Mouse (Mus musculus): ENCODE measurements around the gene Rbm19.

The Rbm19 gene

DNA sequence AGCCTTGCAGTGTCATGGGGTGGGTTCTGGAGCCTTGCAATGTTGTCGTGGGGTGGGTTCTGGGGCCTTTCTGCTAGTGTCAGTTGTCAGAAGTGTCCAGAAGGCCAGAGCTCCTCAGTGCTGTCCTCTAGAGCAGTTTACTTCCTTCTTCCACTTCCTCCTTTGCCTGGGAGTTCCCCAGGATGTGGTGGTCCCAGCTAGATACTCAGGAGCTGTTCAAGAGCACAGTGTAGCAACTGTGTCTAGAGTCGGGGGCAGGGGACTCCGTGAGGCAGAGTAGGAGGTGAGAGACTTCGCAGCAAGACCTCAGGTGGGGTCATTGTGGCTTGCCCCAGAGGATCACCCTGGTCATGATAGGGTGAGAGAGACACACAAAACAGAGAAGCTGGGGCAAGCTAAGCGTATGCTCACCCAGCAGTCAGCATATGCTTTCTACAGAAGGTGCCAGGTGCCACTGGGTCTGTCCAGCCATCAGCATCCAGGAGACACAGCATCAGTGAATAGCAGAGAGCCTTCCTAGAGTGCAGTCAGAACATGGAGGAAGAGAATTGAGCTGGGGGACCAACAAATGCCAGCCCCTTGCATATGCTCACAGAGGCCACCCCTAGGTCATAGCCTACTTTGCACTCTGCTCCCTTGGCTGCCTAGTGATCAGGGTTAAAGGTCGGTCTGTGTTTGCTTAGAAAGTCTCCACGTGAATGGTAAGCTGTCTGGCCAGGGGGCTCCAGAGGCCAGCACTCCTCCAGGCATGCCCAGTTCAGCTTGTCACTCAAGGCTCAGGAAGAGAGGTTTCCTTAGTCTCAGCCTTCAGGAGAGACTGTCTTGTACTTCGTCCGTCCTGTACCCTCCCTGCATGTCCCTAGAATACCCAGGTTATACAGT is 49.0 kb downstream of the Rbm19 start:
- ATAC-seq (ENCODE audit: low TSS enrichment), result no peak

DNA sequence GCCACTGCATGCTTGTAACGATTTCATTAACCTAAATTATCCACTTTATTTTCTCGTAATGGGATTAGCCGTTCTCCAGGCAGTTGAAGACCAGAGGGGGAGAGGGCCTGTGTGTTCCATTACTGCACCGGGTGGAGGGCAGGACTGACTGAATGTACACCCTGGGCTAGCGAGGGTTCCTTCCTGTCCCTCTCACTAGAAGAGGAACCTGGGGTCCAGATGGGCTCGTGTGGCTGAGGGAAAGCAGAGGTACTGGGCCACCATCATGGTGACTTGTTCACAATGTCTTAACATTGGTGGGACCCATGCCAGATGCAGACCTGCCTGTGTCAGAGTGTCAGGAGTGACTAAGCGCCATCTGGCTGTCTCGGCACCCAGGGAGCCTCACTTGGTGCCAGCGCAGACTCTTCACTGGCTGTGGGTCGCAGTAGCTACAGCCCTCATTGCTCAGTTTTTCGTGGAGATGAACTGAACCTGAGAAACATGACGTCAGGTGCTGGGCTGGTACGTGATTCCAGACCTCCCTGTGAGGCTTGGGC is 51.6 kb downstream of the Rbm19 start:
- ATAC-seq (ENCODE audit: low TSS enrichment), result no peak

DNA sequence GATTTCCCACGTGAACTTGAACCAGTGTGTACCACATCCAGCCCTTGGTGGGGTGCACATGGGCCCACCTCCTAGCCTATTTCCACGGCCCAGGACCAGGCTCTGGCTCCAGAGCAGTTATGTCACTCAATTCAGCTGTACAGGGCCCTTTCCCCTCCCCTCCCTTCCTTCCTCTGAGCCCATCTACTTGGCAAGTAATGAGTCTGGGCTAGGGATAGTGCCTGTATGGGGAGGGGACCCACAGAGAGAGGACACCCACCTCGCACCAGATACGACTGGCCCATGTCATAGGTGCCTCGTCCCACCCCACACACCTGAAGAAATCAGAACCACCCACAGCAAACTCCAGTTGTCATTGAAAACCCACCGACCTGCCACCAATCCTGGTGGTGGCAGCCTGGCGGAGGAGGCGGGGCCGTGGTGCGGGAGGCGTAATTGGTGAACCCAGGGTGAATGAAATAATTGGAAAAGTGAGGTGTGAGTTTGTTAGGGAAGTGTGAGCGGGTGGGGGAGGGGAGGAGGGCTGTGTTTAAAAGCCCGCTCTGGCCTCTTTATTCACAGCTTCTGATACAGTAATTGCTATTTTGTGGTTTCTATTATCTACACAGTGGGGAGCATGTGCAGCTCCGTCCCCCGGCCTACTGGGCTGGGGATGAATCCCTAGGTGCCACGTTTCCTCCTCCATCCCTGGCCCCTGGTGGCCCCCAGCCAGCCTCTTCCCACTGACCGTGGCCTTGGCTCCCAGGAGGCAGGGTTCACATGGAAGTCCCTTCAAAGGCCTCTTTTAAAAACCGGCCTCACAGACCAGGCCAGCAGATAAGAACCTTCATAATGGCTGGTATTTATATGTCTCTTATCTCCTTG is 55.8 kb downstream of the Rbm19 start:
- ATAC-seq (ENCODE audit: low TSS enrichment), result no peak

DNA sequence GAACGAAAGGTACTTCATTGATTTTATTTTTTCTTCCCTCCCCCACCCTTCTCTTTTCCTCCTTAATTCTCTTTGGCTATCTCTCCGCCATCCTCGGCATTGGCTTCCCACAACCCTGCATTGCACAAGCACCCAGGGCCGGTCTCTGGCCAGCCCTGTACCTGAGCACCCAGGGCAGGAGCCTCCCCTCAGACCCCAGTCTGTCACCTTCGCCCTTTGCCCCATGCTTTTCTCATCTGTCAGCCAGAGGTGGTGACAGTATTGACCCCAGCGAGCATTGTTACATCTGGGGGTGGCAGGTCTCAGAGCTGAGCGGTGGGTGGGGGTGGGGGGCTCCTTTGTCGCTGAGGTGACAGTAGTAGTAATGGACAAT is 56.5 kb downstream of the Rbm19 start:
- no peak for ATAC-seq (ENCODE audit: low TSS enrichment)

DNA sequence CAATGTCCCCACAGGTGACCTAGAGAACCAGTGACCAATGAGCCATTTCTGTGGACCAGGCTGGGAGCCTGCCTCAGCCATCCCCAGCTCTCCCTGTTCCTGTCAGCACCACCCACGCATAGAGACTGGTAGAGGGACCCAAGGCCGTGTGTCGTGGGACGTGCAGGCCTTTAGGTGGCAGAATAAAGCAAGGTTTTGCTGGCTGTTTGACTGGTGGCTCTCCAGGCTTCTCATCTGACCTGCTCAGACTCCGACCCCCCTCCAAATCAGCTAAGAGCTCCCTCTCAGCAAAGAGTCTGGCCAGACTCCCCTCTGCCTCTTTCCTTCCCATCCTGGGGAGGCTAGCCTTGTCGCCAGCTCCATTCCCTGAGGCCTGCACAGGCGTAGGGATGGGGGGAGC is 58.1 kb downstream of the Rbm19 start:
- ATAC-seq (ENCODE audit: low TSS enrichment), result peak; percentile 88

DNA sequence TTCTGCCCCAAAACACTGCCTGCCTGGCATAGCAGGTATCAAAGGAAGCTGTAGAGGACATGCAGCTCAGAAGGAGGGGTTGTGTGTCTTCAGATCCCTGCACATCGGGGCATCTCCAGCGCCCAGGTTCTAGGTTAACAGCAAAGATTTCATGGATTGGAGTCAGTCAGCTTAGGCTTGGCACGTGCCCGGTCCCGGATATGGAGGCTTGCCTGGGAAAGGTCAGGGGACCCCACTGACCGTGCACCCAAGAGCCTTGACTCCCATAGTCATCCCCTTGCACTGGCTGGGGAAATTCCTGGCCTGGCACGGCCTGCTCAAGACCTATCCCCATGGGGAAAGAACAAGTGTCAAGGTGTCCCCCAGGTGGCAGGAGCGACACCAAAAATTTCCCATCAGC is 59.0 kb downstream of the Rbm19 start:
- ATAC-seq (ENCODE audit: low TSS enrichment), result no peak

DNA sequence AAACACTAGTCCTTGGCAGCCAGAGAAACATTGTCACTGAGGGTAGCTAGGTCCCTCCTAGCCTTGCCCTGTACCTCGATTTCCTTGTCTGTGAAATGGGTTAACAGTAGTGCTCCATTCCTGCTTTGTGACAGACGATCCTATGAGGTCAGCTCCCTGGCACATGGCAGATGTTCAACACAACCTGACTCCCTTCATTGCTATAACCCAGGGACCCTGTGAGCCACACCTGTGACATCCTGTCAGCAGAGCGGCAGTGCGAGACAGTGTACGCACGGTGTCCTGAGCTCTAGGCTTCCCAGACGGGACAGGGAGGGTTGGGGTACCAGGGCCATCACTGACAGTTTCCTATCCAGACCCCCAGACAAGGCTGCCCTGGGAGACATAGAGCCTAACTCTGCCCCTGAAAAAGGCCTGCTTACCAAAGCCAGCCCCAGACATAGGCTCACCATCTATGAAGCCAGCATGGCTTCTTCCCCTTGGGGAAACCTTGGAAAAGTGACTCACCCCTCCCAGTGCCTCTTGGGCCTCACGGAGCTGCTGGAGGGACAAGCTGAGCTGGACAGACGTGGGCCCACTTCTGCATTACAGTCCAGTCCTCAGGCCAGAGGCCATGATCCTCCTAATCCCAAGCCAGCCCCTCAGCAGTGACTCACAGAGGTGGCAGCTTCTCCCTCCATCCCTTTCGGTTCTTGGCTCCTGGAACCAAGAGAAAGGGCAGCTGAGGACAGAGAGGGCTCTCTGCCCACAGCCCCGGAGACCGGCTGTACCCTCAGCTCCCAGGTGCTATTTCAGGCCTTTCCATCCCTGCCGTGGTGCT is 60.2 kb downstream of the Rbm19 start:
- ATAC-seq (ENCODE audit: low TSS enrichment), result no peak

DNA sequence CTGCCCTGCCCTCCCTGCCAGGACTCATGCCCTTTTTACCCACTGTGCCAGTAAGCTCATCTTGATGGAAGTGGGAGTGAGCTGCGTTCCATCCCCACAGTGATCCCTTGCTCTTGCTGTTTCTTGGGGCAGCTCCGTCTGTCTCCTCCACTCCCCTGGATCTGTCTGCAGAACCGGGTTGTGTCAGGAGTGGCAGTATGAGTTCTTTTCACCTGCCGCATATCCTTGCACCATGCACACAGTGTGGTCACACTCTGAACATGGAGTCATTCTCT is 60.7 kb downstream of the Rbm19 start:
- no peak for ATAC-seq (ENCODE audit: low TSS enrichment)

DNA sequence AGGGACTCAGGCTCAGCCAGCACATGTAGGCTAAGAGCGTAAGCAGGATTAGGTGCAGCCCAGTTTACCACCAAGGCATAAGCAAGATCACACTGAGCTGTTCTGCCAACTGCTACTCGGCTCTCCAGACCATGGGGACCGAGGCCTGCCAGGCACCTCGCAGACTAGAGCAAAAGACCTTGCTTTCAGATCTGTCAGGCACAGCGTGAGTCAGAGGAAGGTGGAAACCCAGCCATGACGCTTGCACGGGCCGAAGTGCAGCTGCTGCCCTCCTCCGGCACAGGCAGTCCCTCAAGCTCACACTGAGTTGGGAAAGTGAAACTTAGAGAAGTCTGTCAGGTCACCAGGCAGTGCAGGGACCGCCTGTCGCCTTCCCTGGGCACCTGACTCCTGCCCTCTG is 63.8 kb downstream of the Rbm19 start:
- no peak for ATAC-seq (ENCODE audit: low TSS enrichment)

DNA sequence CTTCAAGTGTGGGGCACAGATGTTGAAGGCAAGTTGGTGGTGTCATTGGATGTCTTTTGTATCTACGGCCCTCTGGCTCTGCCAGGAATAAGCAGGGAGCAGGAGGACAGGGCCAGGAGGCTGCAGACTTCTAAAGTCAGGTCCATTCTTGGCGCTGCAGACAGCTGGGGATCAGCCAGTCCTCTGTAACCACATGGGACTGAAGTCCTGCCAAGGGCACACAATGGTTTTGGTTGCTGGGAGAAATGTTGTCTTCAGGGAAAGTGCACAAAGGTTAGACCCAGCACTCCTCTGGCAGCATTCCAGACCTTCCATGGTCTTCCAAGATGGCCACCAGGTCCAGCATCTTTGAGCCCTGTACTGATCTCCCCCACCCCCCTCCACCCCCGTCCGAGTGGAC is 65.1 kb downstream of the Rbm19 start:
- no peak for ATAC-seq (ENCODE audit: low TSS enrichment)

DNA sequence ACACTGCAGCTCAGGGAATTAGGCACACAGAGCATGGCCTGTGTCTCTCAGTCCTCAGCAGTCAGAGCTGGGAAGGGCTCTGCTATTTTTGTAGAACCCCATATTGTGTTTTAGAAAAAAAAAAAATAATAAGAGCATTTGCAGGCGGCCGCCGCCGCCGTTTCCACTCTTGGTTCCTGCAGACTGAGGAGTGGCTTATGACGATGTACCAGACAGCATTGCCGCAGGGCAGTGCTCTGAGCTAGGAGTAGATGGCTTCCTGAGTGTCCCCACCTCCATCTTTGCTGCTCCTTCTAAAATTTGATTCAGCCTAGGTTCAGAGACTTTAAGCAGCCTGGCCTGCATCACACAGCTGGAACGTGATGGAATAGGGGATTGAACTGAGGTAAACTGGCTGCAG is 67.1 kb downstream of the Rbm19 start:
- ATAC-seq (ENCODE audit: low TSS enrichment), result peak; percentile 89

DNA sequence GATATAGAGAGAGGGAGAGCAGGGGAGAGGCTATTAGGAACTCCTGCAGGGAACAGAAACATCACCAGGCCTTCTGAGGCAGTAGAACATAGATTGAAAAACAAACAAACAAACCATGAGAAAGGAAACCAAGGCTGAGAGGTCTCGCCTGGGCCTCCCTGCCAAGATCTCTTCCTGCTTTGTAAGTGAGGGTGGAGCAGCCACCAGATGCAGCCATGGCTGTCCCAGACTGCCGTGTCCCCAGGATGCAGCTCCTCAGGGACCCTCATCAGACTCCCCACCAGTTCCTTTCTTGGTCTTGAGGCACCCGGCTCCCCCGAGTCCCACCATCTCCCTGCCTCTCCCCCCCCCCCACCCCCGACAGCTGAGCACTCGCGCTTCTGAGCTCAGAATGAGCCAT is 67.5 kb downstream of the Rbm19 start:
- ATAC-seq (ENCODE audit: low TSS enrichment), result no peak

DNA sequence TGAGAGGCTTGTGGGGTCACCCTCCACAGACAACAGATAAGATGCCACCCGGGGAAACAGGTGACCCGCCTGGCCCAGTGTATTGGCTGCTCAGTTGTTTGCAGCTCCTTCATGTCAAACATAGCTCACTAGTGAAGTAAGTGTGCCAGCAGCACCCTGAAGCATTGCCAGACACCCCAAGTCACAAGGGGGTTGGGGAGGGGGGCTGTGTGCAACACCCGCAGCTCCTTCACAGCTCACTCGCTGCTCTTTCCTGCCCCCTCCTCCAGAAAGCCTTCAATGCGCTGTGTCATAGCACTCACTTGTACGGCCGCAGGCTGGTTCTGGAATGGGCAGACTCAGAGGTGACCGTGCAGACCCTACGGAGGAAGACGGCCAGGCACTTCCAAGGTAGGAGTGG is 69.7 kb downstream of the Rbm19 start:
- ATAC-seq (ENCODE audit: low TSS enrichment), result no peak

DNA sequence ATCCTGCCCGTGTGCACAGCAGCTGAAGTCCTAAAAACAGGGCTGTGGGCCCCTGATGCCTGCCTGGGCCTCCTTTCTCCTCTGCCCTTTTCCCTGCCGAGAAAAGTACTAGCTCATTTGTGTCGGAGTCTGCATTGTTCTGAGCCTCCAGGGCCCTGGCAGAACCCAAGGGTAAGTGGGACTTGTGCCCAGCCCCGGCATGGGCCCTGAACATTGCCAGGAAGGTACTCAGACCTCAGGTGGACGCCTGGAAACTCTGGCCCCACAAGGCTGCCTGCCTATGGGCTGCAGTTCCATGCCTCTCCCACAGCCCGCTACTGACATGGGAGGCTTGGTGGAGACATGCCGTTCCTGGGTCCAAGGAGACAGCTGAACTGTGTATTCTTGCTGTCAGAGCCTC is 72.3 kb downstream of the Rbm19 start:
- ATAC-seq (ENCODE audit: low TSS enrichment), result no peak

DNA sequence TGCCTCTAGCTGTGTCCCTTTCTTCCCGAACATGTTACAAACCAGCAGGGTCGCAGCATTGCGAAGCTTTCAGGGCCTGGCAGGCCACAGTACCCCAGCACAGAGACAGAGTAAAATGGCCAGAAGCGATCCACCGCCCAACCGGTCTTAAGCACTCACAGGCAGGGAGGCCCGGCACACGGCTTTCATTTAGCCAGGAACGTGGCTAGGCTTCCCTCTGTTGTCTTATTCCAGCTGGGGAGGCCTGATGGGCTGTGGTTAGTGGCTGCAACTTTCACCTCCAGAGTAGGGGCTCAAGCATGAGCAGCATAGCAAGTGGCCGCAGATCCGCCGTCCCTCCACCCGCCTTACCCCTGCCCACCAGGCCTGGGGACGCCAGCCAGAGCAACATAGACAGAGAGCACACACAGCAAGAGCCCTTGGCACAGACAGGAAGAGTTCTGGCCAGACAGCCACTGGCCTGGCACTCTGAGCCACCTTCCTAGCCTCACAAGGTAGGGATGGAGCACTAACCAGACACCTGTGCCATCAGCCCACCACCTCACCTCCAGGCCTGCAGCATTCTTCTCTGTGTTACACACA is 73.8 kb downstream of the Rbm19 start:
- ATAC-seq (ENCODE audit: low TSS enrichment), result no peak

DNA sequence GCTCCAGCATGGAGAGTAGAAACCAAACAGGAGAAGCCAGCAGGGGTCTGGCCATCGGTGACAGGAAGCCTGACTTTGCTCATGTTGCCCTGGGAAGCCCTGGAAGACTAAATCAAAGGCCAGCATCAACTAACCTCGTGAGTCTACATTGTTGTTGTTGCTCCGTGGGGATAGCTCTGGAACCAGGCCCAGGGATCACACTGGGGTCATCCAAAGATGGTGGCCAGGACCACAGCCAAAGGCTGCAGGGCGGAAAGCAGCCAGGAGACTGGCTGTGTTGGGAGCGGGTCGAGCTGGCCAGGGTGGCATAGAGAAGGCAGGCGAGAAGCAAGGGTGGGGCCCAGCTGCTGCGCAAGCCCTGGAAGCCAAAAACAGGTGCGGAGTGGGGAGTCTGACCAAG is 75.4 kb downstream of the Rbm19 start:
- no peak for ATAC-seq (ENCODE audit: low TSS enrichment)

DNA sequence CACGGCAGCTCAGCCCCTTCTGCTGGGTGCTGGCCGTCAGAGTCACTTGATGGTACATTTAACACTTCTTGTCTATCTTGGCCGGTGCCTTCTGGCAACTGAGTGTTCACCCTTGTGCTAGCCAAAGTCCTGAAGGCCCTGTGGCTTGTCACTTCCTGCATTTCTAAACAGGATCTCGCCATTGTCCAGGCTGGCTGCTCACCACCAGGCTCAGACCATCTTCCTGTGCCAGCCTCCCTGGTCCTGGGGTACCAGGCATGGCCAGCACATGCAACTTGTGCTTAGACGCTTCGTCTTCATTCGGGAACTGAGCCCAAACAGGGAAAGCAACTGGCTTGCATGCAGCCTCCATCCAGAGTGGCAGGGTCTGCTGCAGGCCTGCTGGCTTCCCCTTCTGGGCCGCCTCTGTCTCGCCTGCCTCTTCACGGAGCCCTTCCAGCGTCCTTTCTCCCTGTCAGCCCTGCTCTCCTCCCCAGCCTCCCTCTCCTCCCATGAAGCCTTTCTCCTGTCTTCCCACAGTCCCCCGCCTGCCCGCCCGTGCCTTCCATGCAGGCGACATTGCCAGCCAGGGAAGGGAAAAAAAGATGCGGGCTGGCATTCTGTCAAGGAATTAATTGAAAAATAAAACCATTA is 78.2 kb downstream of the Rbm19 start:
- peak; percentile 66; the same call in 1 of the 2 replicates for ATAC-seq (ENCODE audit: low TSS enrichment)

DNA sequence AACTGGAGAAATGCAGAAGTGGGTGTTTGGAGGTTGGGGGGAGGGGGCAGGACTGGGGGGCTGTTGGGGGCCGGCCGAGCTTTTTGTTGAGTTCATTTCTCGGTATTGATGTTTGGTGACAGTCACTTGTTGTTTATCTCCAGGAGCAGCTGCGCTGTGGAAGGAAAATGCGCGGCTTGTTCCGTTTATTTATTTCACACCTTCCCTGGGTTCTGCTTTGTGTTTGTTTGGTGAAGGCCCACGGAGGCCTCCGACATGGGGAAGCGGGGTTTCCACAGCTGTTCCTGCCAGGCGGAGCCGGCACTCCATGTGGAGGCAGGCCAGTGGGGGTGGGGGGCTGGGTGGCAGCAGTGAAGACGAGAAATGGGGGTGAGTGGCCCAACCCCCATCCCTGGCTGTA is 78.7 kb downstream of the Rbm19 start:
- no peak for ATAC-seq (ENCODE audit: low TSS enrichment)

DNA sequence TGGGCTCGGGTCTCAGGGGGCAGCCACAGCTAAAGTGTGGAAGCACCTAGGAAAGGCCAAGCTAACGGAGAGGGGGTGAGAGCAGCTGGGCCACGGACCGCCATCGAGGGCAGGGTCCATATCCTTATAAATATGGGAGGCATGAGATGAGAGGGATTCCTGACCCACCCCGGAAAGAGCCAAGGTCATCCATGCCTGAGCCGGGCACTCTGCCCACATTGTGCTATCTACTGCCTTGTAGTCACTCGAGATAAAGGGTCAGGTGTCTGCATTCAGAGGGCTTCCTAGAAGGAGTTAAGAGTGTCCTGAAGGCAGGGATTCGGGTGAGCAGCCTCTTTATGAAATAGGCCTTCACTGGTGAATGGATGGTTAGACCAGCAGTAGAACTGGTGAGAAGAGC is 80.6 kb downstream of the Rbm19 start:
- ATAC-seq (ENCODE audit: low TSS enrichment), result no peak

DNA sequence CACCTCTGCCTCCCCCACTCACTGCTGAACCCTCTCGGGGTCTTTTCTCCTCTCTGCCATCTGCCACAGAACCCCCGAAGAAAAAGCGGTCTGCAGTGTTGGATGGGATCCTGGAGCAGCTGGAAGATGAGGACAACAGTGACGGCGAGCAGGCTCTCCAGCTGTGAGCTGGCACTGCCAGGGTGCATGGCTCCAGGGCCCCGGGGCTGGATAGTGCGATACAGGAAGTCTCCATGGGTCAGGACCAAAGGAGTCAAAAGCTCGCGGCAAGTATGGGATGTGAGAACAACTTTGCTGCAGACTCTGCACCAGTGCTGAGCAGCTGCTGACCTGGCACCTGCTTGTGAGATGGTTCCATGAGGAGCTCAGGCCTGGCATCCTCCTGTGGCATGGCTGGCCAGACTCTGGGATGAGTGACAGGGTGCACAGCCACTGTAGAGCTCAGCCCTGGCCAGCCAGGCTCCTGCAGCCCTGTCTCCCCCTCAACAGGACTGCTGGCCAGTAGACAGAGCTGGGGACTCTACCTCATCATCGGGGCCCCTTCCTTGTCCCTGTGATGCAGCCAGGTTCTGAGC is 81.6 kb downstream of the Rbm19 start:
- ATAC-seq (ENCODE audit: low TSS enrichment), result no peak

DNA sequence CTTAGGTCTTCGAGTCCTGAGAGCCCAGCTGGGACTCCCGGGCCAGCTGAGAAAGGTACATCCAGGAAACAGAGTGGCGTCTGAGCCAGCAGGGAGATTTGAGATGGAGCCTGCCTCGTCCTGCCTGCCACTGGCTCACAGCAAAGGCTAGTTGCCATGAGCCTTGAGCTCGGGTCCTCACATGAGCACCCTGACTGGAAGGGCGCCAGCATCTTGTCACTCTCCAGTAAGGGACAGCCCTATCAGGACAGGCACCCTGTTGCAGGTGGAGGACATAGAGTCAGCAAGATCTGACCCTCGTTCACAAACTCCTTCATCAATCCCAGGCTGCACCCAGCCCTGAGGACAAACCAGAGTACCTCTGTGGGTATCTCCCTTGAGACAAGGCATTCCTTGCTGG is 83.6 kb downstream of the Rbm19 start:
- ATAC-seq (ENCODE audit: low TSS enrichment), result no peak
